Mouse (Mus musculus) G1E (cell line): ENCODE measurements around the gene Ifne.

Experiments used
- CTCF ChIP-seq: IDR thresholded peaks from 2 replicates; pipeline ENCODE4 v1.5.1; 2012; ENCODE audit warnings: low read depth, low read length, inconsistent platforms, mixed read lengths
- TAL1 ChIP-seq: conservative IDR thresholded peaks from 2 replicates; pipeline ENCODE4 v1.6.1; 2012; ENCODE audit warnings: low read depth, low read length, inconsistent platforms, mixed read lengths

DNA sequence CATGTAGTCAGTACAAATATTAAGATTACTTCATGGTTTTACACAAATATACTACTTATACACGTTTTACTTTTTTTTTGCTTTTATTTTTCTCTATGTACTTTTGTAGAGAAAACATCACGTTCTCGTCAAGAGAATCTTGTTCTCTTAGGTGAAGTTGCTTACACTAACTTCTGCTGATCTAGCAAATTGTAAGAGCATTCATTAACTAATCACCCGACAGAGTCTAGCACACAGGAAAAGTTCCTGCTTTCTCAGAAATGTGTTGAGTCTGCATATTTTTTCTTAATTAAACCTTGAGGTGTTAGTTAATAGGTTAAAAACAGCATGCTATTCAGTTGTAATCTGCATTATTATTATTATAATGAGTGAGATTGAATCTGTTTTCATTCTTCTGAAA is 1.2 kb downstream of the Ifne start:
- TF ChIP-seq CTCF (no peak), TAL1 (no peak)
